Mouse (Mus musculus) liver, embryonic 16.5 days (tissue): ENCODE measurements at regions not wholly inside any gene's neighbourhood (a gene's known extent, or its start where the extent isn't known, plus 50 kb on each side); places are given as distances from the start of the nearest gene placed in this dataset.
"Not testable (repeated sequence)": the region's sequence is repeated elsewhere in the genome, so short reads cannot be mapped to it uniquely, and the experiment has no call there.

Experiments used
- ATAC-seq: fragments of 200-750 bp; cut with Nextera tagmentation; 2 replicates; pipeline ENCODE4 v1.8.0; 2017; ENCODE audit warnings: low read depth, mild to moderate bottlenecking, moderate number of reproducible peaks, moderate library complexity
- H3K27ac ChIP-seq: fragments of 300-500 bp; sonication (generic); 2 replicates; pipeline ENCODE4 v1.5.1; 2014; ENCODE audit warnings: mild to moderate bottlenecking, low read length
- H3K27me3 ChIP-seq: fragments of 300-500 bp; sonication (generic); 2 replicates; pipeline ENCODE4 v1.6.1; 2014; ENCODE audit warnings: low read depth, low read length, mixed read lengths; ENCODE audit not compliant: control insufficient read depth, insufficient read depth
- H3K36me3 ChIP-seq: fragments of 300-500 bp; sonication (generic); 2 replicates; pipeline ENCODE4 v1.6.1; 2014; ENCODE audit warnings: mild to moderate bottlenecking; ENCODE audit not compliant: control insufficient read depth, insufficient read depth
- H3K4me1 ChIP-seq: fragments of 300-500 bp; sonication (generic); 2 replicates; pipeline ENCODE4 v1.6.1; 2014; ENCODE audit warnings: low read depth, low read length, mixed read lengths; ENCODE audit not compliant: control insufficient read depth
- H3K4me2 ChIP-seq: fragments of 300-500 bp; sonication (generic); 2 replicates; pipeline ENCODE4 v1.6.1; 2014; ENCODE audit warnings: low read depth, low read length, mixed read lengths
- H3K4me3 ChIP-seq: fragments of 300-500 bp; sonication (generic); 2 replicates; pipeline ENCODE4 v1.5.1; 2014; ENCODE audit warnings: low read depth, mild to moderate bottlenecking, low read length
- H3K9ac ChIP-seq: fragments of 300-500 bp; sonication (generic); 2 replicates; pipeline ENCODE4 v1.6.1; 2014; ENCODE audit warnings: low read depth, low read length
- H3K9me3 ChIP-seq: fragments of 300-500 bp; sonication (generic); replicated peaks from 2 replicates; pipeline ENCODE4 v1.6.1; 2016; ENCODE audit warnings: low read length; ENCODE audit not compliant: control insufficient read depth
- WGBS: fragments of 180-500 bp; shearing (Covaris S2); extraction: QIAGEN DNeasy Blood & Tissue Kit; methylation state at CpG from one replicate; pipeline ENCODE4 v1.1.7; 2014; ENCODE audit not compliant: insufficient replicate concordance; 5-methylcytosine and 5-hydroxymethylcytosine counted together

DNA sequence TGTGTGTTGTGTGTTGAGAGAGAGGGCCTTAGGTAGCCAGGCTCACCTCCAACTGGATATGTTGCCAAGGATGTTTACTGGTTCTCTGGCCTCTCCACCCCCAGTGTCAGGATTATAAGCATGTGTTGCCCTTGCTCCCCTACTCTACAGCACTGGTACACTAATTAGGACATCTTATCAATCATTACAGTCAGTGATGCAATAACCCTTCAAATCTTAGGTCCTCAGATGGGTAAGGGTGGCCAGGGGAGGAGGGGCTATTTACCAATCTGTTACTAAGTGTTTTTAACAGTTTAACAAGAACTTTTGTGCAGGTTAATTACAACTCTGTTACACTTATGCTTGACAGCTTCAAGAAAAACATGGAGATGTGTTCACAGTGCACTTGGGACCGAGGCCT is 80.1 kb upstream of the Cyp2b13 start:
- ATAC-seq = no peak
- no peaks in the 10 kb centered on the region for H3K4me1 ChIP-seq
- H3K9me3 ChIP-seq = no peaks in the 10 kb centered on the region
- H3K36me3 ChIP-seq = no peaks in the 10 kb centered on the region
- WGBS = 67% methylated on average over 1 of the region's 1 CpGs
- no peak overlapping the region for H3K4me3 ChIP-seq
- no peak overlapping the region for H3K4me2 ChIP-seq
- H3K9ac ChIP-seq = no peak overlapping the region
- H3K27me3 ChIP-seq = no peaks in the 10 kb centered on the region
- H3K27ac ChIP-seq = no peak overlapping the region

GRCm38 (mm10) chr7:25986981-25987380 is 74.3 kb upstream of the Cyp2b13 start:
- H3K27ac ChIP-seq = no peak overlapping the region
- H3K4me1 ChIP-seq = no peaks in the 10 kb centered on the region
- 72% methylated on average over 3 of the region's 3 CpGs for whole genome bisulfite sequencing
- no peak overlapping the region for H3K4me3 ChIP-seq
- no peak overlapping the region for H3K4me2 ChIP-seq
- no peaks in the 10 kb centered on the region for H3K9me3 ChIP-seq
- no peak overlapping the region for H3K9ac ChIP-seq
- H3K36me3 ChIP-seq = no peaks in the 10 kb centered on the region
- H3K27me3 ChIP-seq = no peaks in the 10 kb centered on the region
- no peak for ATAC-seq

- H3K9me3 ChIP-seq = no peaks in the 10 kb centered on the region
- H3K27me3 ChIP-seq = no peaks in the 10 kb centered on the region
- no peak overlapping the region for H3K9ac ChIP-seq
- no peaks in the 10 kb centered on the region for H3K36me3 ChIP-seq
- H3K4me2 ChIP-seq = no peak overlapping the region
- H3K27ac ChIP-seq = no peak overlapping the region
- no peaks in the 10 kb centered on the region for H3K4me1 ChIP-seq
- peak; percentile 45; the same call in 1 of the 2 replicates for ATAC-seq
- H3K4me3 ChIP-seq = no peak overlapping the region
Measured at GRCm38 (mm10) chr7:25988322-25988721, 73.0 kb upstream of the Cyp2b13 start.

DNA sequence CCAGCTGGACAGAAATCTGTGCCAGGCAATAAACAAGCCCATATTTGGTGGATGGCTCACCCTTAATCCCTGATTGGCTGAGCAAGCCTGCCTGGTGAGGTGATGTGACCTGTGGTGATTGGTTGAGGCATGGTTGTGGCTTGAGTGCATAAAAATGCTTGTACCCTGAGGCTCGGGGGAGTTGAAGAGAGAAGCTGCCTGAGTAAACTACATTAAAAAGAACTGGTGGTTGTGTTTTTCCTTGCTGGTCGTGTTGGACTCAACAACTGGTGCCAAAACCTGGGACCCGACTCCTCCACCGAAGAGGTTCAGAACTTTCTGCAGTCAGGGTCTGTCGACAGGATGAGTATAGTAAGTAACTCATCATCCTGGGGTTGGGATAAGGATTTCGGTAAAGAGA is 55.4 kb upstream of the Cyp2b13 start:
- H3K9ac ChIP-seq, H3K27ac ChIP-seq, ATAC-seq, H3K4me3 ChIP-seq, H3K4me2 ChIP-seq, H3K4me1 ChIP-seq, H3K27me3 ChIP-seq, H3K9me3 ChIP-seq, H3K36me3 ChIP-seq: not testable (repeated sequence)
- 69% methylated on average over 6 of the region's 6 CpGs for WGBS

GRCm38 (mm10) chr7:26008056-26008455 is 53.2 kb upstream of the Cyp2b13 start:
- H3K4me3 ChIP-seq = no peak overlapping the region
- H3K4me2 ChIP-seq = no peak overlapping the region
- H3K27ac ChIP-seq = no peak overlapping the region
- H3K36me3 ChIP-seq = no peaks in the 10 kb centered on the region
- H3K9ac ChIP-seq = no peak overlapping the region
- 62% methylated on average over 4 of the region's 4 CpGs for WGBS
- H3K27me3 ChIP-seq = no peaks in the 10 kb centered on the region
- H3K4me1 ChIP-seq = no peaks in the 10 kb centered on the region
- no peaks in the 10 kb centered on the region for H3K9me3 ChIP-seq
- no peak for ATAC-seq
